Mouse (Mus musculus) forebrain, embryonic 13.5 days (tissue): ENCODE results near the gene Krtap28-10. TPM values are rescaled to one million over a fixed set of nuclear protein-coding genes. Genes with fewer than 3 reads are reported as not detected.
"Not testable (repeated sequence)": the region's sequence is repeated elsewhere in the genome, so short reads cannot be mapped to it uniquely, and the experiment has no call there.

Experiments
- ATAC-seq: fragments of 200-750 bp; cut with Nextera tagmentation; 2 replicates; pipeline ENCODE4 v1.8.0; 2017
- H3K27ac ChIP-seq: fragments of 300-500 bp; sonication (generic); 2 replicates; pipeline ENCODE4 v1.5.1; 2015; ENCODE audit warnings: inconsistent platforms, mild to moderate bottlenecking, moderate library complexity
- H3K27me3 ChIP-seq: fragments of 300-500 bp; sonication (generic); 2 replicates; pipeline ENCODE4 v1.6.1; 2015; ENCODE audit warnings: mild to moderate bottlenecking, inconsistent platforms
- H3K36me3 ChIP-seq: fragments of 300-500 bp; sonication (generic); 2 replicates; pipeline ENCODE4 v1.6.1; 2015; ENCODE audit warnings: mild to moderate bottlenecking, inconsistent platforms; ENCODE audit not compliant: poor library complexity, severe bottlenecking
- H3K4me1 ChIP-seq: fragments of 300-500 bp; sonication (generic); 2 replicates; pipeline ENCODE4 v1.6.1; 2015; ENCODE audit warnings: inconsistent platforms
- H3K4me2 ChIP-seq: fragments of 300-500 bp; sonication (generic); 2 replicates; pipeline ENCODE4 v1.6.1; 2015; ENCODE audit warnings: inconsistent platforms, mild to moderate bottlenecking, moderate library complexity
- H3K4me3 ChIP-seq: fragments of 300-500 bp; sonication (generic); 2 replicates; pipeline ENCODE4 v1.5.1; 2015; ENCODE audit warnings: mild to moderate bottlenecking, inconsistent platforms
- H3K9ac ChIP-seq: fragments of 300-500 bp; sonication (generic); 2 replicates; pipeline ENCODE4 v1.6.1; 2015; ENCODE audit warnings: mild to moderate bottlenecking, inconsistent platforms
- H3K9me3 ChIP-seq: fragments of 300-500 bp; sonication (generic); replicated peaks from 2 replicates; pipeline ENCODE4 v1.6.1; 2016; ENCODE audit warnings: inconsistent platforms
- WGBS: fragments of 180-500 bp; shearing (Covaris S2); methylation state at CpG from one replicate; pipeline ENCODE4 v1.1.7; 2015; 5-methylcytosine and 5-hydroxymethylcytosine counted together
- polyA plus RNA-seq: library from polyadenylated mRNA; unstranded; fragments of >200 nt; fragmentation: Nextera tagmentation; extraction: Ambion mirVana; gene quantifications from 2 replicates; pipeline ENCODE4 v1.2.1, GENCODE M21; 2015

Krtap28-10 gene
- polyA plus RNA-seq, 1 experiment from 2014 or later: not detected

DNA sequence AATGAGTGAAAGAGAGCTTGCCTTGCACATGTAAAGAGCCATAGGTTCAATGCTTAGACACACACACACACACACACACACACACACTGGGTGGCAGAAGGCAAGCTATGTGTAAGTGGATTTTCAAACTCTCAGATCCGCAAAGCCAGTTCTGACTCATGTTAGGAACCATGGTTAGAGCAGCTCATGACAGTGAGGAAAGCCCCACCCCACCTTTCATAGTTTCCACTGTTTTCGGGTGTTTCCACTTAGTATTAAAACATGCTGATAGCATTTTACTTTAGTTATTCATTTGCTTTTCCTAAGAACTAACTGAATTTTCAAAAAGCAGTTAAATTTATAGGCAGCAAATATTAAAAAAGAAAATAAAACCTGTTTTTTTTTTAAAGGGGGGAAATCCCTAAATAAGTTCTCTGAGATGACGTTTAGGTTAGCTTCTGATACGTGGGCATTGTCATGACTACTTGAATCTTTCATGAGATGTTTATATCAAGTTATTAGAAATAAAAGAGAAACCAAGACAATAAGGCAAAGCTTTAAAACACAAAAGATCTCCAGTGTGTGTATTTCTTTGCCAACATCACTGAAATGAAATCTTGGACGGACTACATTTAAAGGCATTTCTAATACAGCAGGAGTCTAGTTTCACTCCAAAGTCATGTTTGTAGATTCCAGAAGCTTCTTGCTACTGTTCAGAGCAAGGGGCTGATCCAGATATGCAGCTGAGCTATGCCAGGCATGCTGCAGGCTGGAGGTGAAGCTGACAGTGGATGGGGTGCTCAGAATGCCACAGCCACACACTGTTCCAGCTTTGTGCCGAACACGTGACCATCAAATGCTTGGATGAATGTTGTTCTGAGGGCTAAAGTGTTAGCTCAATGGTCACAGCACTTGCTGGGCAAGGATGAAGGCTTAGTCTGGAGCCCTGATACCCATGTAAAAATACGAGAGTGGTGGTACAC, 35.8 kb downstream of the Krtap28-10 start:
- no peak for ATAC-seq
- 84% methylated on average over 8 of the region's 8 CpGs for WGBS
- no peak overlapping the region for H3K9ac ChIP-seq

GRCm38 (mm10) chr1:83000306-83000705, 42.0 kb downstream of the Krtap28-10 start, which contains the start of gene Gm47959:
Gene Gm47959, plus strand, starts transcription at chr1:83000548.
- not testable (repeated sequence) for ATAC-seq, H3K9me3 ChIP-seq, H3K4me2 ChIP-seq, H3K9ac ChIP-seq, H3K4me1 ChIP-seq, H3K36me3 ChIP-seq, H3K4me3 ChIP-seq, H3K27ac ChIP-seq, H3K27me3 ChIP-seq
- whole genome bisulfite sequencing: 98% methylated on average over 9 of the region's 9 CpGs

More for the DNA sequence above, 35.8 kb downstream of the Krtap28-10 start:
- Histone ChIP-seq H3K36me3 (no peaks in the 10 kb centered on the region), H3K9me3 (no peaks in the 10 kb centered on the region), H3K4me3 (no peak overlapping the region), H3K27ac (0 out of 2 replicates have a peak overlapping the region, but pooled peaks have one; percentile 31), H3K27me3 (no peaks in the 10 kb centered on the region), H3K4me2 (no peak overlapping the region), H3K4me1 (no peaks in the 10 kb centered on the region)

DNA sequence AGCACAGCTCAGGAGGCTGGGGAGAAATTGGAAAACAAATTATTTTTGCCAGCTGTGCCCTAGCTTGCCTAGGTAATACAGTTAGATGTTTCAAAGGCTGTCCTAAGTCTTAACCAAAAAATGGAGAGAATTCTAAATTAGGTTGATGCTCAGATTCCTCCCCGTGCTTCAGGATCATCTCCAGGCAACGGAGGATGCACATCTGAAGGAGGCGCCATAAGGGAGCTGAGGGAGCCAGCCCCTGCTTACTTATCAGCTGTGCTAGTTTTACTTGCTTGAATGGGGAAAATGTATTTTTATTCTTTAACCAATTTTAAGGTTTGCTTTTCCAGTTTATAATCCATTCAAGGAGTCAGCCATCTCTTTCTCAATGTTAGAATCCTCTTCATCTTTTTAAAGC, 48.3 kb downstream of the Krtap28-10 start:
- H3K9ac ChIP-seq: no peak overlapping the region
- no peaks in the 10 kb centered on the region for H3K27me3 ChIP-seq
- H3K36me3 ChIP-seq: no peaks in the 10 kb centered on the region
- H3K4me3 ChIP-seq: no peak overlapping the region
- no peak for ATAC-seq
- H3K4me1 ChIP-seq: no peaks in the 10 kb centered on the region
- H3K4me2 ChIP-seq: no peak overlapping the region
- H3K9me3 ChIP-seq: no peaks in the 10 kb centered on the region
- 93% methylated on average over 3 of the region's 3 CpGs for WGBS
- no peak overlapping the region for H3K27ac ChIP-seq

DNA sequence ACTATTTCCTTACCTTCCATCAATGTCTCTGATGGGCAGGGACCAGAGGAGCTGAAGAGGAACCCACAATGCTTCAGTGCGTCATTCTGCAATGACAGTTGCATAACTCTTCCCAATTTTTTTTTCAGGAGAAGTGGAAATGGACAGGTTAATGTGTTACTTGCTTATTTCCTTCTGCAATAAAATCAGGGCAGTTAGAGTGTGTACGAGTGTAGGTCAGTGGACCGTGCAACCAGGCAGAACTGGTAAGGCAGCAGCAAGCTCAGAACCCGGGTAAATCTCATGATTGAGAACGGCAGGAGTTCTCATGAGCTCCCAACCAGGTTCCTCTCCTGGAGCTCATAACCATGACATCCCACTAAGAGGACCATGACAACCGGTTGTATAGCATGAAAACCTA, 50.2 kb downstream of the Krtap28-10 start:
- no peaks in the 10 kb centered on the region for H3K36me3 ChIP-seq
- ATAC-seq: no peak
- WGBS: 91% methylated on average over 6 of the region's 6 CpGs

GRCm38 (mm10) chr1:82991596-82991995, 50.7 kb downstream of the Krtap28-10 start:
- Histone ChIP-seq H3K27ac (no peak overlapping the region), H3K9me3 (no peaks in the 10 kb centered on the region), H3K36me3 (no peaks in the 10 kb centered on the region), H3K4me1 (no peaks in the 10 kb centered on the region), H3K9ac (no peak overlapping the region), H3K27me3 (no peaks in the 10 kb centered on the region), H3K4me3 (no peak overlapping the region), H3K4me2 (no peak overlapping the region)
- WGBS: 88% methylated on average over 3 of the region's 3 CpGs
- no peak for ATAC-seq

More for the DNA sequence above, 50.2 kb downstream of the Krtap28-10 start:
- Histone ChIP-seq H3K4me3 (no peak overlapping the region), H3K27me3 (no peaks in the 10 kb centered on the region), H3K4me2 (no peak overlapping the region), H3K4me1 (no peaks in the 10 kb centered on the region), H3K27ac (no peak overlapping the region), H3K9ac (no peak overlapping the region), H3K9me3 (no peaks in the 10 kb centered on the region)

Other genes starting within 250 kb of the Krtap28-10 start
- 28.6 and 31.7 TPM in 2 replicates for gene Agfg1, start 203.0 kb downstream of the Krtap28-10 start, polyA plus RNA-seq
- gene A030005L19Rik, start 129.2 kb downstream of the Krtap28-10 start, polyA plus RNA-seq: not detected in 2 replicates
- gene A030014E15Rik, start 117.6 kb downstream of the Krtap28-10 start, polyA plus RNA-seq: not detected in 2 replicates
- gene Gm6217, start 111.1 kb downstream of the Krtap28-10 start, polyA plus RNA-seq: not detected in 2 replicates
- not detected in 2 replicates for gene A030003K21Rik, start 99.1 kb downstream of the Krtap28-10 start, polyA plus RNA-seq
- gene Gm7544, start 86.5 kb downstream of the Krtap28-10 start, polyA plus RNA-seq: not detected in 2 replicates
- not detected in 2 replicates for gene Gm47955, start 82.2 kb downstream of the Krtap28-10 start, polyA plus RNA-seq
- gene Gm47959, start 41.9 kb downstream of the Krtap28-10 start, polyA plus RNA-seq: not detected in 2 replicates
- gene Slc19a3, start 4.0 kb downstream of the Krtap28-10 start, polyA plus RNA-seq: 0.35 and 0.59 TPM in 2 replicates
- gene Gm47969, start 2.5 kb upstream of the Krtap28-10 start, polyA plus RNA-seq: not detected in 2 replicates
- gene A030005K14Rik, start 16.9 kb upstream of the Krtap28-10 start, polyA plus RNA-seq: not detected in 2 replicates
- gene Krtap28-13, start 18.4 kb upstream of the Krtap28-10 start, polyA plus RNA-seq: not detected in 2 replicates
- gene Ccl20, start 74.3 kb upstream of the Krtap28-10 start, polyA plus RNA-seq: not detected in 2 replicates
- 0.54 and 0.89 TPM in 2 replicates for gene Daw1, start 117.3 kb upstream of the Krtap28-10 start, polyA plus RNA-seq